Mouse (Mus musculus) thymus, postnatal 4 days (tissue): ENCODE results near the gene Arhgap21.

Experiments
- DNase-seq: peaks from one replicate; pipeline ENCODE4 v3.0.0; 2021

Gene Arhgap21

GRCm38 (mm10) chr2:20968441-20969200 lies at the start of gene Arhgap21:
Gene Arhgap21, minus strand, starts transcription at chr2:20968881.
- DNase-seq = peak; percentile 57

GRCm38 (mm10) chr2:21016589-21016988 lies 47.9 kb upstream of the Arhgap21 start:
- no peak for DNase-seq

- no peak for DNase-seq
These were observed 42.2 kb upstream of the Arhgap21 start for GRCm38 (mm10) chr2:21010806-21011397.

DNA sequence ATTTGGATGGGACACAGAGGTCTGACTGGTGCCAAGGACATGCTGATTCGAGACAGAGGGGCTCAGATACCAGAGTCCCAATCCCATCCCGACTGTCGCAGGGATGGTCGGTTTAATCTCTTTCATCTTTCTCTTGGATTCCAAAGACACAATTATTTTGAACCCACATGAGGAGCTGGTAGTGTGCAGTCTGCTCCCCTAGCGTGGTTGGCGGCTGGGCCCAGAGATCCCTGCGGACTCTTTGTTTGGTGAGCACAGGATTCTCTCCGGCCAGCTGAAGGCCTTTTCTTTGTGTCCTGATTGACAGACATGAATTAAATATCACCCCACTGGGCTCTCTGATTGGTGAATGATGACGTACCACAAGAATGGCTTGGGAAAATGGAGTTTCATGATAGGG lies 41.5 kb upstream of the Arhgap21 start:
- no peak for DNase-seq

DNA sequence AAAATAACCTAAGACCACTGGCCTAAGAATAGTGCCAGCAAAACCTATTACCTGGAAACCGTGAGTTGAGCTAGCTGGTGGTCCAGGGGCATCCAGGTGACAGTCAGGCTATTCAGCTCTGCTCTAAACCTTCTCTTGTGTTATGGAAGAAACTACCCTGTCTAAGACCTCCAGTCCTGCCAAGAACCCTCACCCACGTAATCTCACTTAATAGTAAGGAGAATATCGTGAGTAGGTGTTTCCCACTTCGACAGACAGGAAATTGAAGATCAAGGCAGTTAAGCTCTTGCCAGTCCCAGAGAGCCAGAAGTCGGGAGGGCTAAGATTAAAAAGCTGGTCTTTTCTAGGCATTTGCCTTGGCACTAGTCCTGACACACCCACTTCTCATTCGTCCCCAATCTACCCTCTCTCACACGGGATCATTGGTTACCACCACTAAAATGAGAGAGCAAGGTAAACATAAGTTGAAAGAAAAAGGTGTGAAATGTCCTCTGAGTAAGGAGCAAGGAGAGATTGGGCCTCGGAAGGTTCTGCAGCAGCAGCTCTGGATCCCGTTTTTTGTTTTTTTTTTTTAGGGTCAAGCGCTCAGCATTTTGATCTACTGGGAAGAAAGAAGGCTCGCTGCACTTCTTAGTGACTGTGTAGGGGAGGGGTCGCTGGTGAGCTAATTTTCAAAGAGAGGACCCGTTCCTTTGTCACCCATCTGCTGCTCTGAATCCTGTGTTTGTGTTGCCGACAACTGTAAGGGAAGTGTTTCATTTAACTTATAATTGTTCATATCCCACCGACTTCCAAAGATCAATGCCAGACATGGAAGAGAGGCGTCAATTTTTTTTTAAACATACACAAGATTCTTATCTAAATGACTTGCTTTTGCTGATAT lies 40.8 kb upstream of the Arhgap21 start:
- DNase-seq = no peak

DNA sequence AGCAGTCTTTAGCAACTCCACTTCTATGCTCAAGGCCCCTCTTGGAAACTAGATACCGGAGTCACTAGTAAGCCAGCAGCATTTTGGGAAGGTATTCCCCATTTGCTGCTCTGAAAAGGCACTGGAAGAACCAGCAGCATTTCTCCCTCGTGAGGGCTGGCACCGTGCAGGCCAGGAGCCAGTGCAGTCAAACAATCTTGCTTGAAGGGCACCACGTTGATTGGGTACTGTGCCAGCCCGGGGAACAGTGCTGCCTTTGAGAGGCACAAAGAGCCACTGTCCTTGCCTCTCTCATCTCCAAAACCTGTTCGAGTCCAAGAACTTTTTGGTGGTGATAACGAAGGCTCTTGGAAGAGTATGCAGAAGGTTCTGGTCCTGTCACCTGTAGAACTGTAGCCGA lies 33.9 kb upstream of the Arhgap21 start:
- DNase-seq = no peak

DNA sequence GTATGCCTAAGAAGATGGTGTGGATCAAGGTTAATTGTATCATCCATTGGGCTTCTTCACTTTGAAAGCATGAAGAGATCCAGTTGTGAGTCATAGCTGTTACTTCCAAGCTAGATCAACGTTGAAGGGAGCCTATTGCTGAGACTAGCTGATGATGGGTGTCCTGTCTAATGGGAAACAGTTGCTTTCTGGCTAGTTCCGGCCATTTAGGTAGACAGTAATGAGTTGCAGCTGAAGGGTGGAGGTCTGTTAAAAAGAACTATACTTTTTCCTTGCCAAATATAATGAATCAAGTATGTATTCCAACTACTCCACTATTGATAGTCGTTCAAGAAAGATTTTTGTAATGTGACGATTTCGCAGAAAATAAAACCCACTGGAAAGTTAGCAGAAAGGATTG lies 32.5 kb upstream of the Arhgap21 start:
- DNase-seq = no peak

GRCm38 (mm10) chr2:20995547-20995946 lies 26.9 kb upstream of the Arhgap21 start:
- DNase-seq = no peak

GRCm38 (mm10) chr2:20991508-20991907 lies 22.8 kb upstream of the Arhgap21 start:
- DNase-seq = no peak

DNA sequence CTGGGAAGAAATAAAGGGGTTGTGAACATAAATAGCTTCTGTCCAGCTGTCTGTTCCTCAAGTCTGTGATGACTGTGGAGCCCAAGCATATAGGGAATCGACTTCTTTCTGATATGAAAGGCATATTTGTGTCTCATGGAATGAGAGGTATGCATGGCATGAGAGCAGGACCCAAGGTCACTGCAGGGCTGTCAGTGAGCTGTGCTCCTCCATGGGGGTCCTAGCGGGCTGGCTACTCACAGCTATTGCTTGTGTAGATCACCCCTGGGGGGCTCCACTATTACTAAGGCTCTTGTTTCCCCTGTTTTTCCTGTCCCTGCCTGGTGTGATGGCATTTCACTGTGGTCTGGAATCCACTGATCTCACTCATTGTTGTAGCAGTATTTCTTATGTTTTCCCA lies 22.2 kb upstream of the Arhgap21 start:
- no peak for DNase-seq

DNA sequence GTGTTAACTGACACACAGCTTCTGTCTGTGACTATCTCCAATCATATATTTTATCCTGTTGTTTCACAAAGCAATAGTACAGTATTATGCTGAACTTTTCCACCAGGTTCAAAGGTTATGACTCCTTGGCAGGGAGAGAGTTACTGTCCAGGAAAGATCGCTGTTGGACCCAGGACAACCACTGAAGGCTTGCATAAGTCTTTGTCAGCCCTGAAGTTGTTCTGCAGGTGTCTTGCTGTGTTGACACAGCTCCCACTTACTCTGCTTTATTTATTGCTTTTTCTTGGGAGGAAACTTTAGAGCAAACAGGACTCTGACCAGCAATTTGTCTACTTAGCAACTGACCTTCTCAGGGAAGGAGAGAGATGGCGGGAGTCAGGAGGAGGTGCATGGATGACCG lies 21.4 kb upstream of the Arhgap21 start:
- DNase-seq = no peak

GRCm38 (mm10) chr2:20987822-20988221 lies 19.1 kb upstream of the Arhgap21 start:
- DNase-seq = no peak

GRCm38 (mm10) chr2:20978726-20979125 lies 10.0 kb upstream of the Arhgap21 start:
- no peak for DNase-seq

DNA sequence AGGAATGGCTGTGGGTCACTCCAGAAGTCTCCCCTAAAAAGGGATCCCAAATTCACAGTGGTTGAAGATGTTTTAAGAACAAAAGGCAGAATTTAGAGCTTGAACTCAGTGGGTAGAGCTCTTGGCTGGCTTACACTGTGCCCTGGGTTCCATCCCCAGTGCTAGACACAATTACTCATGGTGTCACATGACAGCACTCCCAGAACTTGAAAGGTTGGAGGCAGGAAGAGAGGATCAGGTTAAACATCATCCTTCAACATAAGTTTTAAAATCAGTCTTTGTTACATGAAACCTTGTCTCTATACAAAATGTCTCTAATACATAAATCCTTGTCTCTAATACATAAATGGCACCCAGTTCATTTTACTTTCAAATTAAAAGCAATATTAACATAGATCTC lies 8.4 kb upstream of the Arhgap21 start:
- no peak for DNase-seq

DNA sequence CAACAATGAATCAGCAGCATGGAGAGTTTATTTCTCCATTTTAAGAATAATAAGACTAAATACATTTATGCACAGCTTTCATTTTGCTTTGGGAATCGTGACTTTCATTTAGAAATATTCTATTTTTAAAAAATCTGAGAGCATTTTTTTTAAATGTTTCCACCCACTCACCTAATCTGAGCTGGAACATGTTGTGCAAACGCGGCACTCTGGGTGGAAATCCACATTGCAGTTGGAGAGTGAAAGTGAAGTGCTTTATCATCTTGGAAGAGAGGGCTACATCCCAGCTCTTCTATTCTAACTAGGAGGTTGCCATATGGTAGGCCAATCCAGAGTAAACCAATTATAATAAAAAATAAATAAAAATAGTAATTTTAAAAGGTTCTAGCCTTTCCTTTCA lies 4.8 kb upstream of the Arhgap21 start:
- no peak for DNase-seq

DNA sequence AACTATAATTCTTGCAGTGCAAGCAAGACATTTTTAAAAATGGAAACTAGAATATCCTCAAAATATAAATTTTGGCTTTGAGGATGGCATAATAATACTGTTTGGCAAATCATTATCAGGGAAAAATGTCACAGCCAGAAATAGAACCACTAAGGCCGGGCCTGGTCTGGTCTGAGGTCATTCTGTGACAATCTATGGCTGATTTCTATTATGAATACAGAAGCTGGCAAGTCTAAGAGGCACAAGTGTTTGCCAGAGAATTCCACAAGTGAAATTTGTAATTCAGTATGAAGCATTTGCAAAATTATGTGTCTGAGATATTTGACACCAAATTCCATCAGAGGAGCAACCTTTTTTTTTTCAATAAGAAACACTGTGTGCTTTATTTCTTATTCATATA lies 3.5 kb upstream of the Arhgap21 start:
- DNase-seq = no peak

DNA sequence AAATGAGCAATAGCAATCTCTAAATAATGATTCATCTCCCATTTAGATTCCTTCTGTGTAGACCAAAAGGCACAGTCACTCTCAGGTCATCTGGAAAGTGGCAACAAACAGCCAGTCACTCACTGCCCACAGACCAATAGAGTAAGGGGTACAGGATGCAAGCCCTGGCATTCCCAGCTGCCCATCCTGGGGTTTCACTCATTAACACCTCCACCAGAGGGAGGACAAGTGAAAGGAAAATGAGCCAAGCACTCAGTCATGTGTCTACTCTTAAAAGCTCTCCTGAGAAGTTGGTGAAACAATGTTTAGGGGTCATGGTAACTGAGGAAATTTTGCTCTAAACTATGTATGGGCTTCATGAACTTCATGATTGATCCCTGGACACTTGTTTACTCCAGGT lies 2.9 kb upstream of the Arhgap21 start:
- DNase-seq = no peak

- peak; percentile 89 for DNase-seq
These were observed 820 bp upstream of the Arhgap21 start for GRCm38 (mm10) chr2:20969201-20970200.

DNA sequence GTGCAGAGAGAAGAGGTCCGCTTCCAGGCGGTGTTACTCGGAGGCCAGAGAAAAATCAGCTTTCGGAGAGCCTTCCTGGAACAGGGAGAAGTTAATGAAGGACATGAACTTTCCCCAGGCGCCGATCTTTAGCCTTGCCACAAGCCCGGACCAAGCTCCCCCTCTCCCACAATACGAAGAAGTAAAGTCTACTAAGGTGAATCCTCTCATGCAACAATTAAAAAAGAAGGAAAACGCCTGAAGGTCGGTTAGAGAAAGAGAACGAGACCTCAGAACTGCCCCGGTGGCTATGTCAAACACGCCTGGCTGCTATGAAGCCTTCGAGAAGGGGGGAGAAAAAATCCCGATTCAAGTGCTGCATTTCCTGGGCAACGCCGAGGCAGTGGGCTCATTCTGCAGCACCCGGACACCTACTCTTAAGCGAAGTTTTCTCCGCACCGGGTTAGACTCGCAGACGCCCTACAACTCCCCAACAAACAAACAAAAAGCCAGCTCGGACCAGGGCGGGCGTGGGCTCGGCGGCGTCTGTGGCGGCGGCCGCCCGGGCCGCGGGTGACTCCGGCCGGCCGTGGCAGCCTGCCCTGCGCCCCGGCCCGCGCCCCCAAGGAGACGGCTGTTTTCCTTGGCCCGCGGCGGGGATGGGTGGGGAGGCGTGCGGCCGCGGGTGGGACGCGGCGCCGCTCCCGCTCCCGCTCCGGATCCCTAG lies 882 bp downstream of the Arhgap21 start:
- peak; percentile 45 for DNase-seq

DNA sequence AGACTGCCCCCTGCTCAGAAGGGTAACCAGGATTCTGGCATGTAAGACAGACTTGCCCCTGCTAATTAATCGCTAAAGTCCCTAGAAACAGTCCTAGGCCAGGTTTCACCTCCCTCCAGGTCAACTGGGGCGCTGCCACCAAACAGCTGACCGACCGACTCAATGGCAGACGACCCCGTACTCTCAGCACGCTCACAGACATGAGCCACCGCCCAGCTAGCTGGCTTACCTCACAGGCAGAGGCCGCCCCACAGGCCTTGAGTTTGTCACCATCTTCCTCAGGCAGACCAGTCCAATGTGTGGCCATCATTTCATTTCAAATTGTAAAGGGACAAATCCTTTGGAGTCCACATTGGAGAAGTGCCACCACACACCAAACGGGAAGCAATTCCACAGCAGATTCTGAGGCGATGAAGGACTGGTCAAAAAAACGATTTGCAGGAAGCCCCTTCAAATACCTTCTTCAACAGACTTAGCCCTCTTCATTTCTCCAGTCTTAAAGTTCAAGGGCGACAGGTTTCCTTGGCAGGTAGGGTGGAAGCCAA lies 1.5 kb downstream of the Arhgap21 start:
- DNase-seq = peak; percentile 19
